9 mouse cellular contexts compared by ENCODE assay signal in the genomic region with DNA sequence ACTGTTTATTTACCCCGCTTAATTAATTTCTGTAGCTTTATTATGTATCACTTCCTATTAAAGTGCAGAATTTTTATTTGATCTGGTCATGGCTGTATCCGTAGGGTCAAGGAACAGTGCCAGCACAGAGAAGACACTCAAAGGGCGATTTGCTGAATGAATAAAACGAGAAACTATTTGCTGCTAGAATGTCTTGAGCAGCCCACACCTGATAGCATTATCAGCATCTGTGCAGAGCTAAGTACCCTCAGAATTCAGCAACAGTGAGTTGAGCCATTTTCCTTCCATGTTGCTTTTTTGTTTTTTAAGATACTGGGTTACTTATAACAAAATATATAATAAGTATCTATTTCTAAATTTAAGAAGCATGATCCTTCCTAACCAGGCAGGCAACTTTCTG. TPM values are rescaled to one million over a fixed set of nuclear protein-coding genes. Genes with fewer than 3 reads are reported as not detected.
DNase-seq lines count a peak whose midpoint lies in the region; ATAC-seq and TF ChIP-seq lines count a peak whose summit lies in the region.
"Had no signal": no experiment of that assay in that cellular context is flagged by ENCODE, and none has a peak within 500 bp of the region (broad histone marks: within the 10 kb centered on the region; RNA-seq: fewer than 3 reads in every experiment).

No protein-coding gene starts in this region.

- ATAC-seq in forebrain, postnatal 0 days = no peak
- no peak for ATAC-seq in liver, embryonic 16.5 days (ENCODE audit: low read depth)

- H3K4me2 ChIP-seq in forebrain, postnatal 0 days (ENCODE audit: low read depth) = peak overlapping the region; percentile 66
- H3K4me2 ChIP-seq in liver, embryonic 16.5 days (ENCODE audit: low read depth, low read length) = peak overlapping the region; percentile 87

- WGBS in heart, embryonic 10.5 days = 85% methylated on average over 4 of the region's 4 CpGs
- 92% methylated on average over 4 of the region's 4 CpGs for WGBS in forebrain, postnatal 0 days
- WGBS in liver, embryonic 16.5 days (ENCODE audit: insufficient replicate concordance) = 47% methylated on average over 4 of the region's 4 CpGs

- no peak overlapping the region; the same call in 1 of the 2 replicates for H3K27ac ChIP-seq in heart, embryonic 10.5 days
- no peak overlapping the region for H3K27ac ChIP-seq in ES-Bruce4 (ENCODE audit: insufficient read depth, low read length)
- H3K27ac ChIP-seq in forebrain, postnatal 0 days (ENCODE audit: low read depth, low read length) = no peak overlapping the region
- peak overlapping the region; percentile 98 for H3K27ac ChIP-seq in liver, embryonic 16.5 days (ENCODE audit: low read length)

- peak overlapping the region; percentile 51 for H3K9ac ChIP-seq in ES-Bruce4 (ENCODE audit: low read depth, poor library complexity, severe bottlenecking)
- no peak overlapping the region for H3K9ac ChIP-seq in forebrain, postnatal 0 days
- peak overlapping the region; percentile 78 for H3K9ac ChIP-seq in liver, embryonic 16.5 days (ENCODE audit: low read depth, low read length)

- DNase-seq in heart, embryonic 10.5 days (ENCODE audit: low spot score) = no peak
- DNase-seq in heart, postnatal 25 days (ENCODE audit: low spot score) = no peak
- no peak for DNase-seq in forebrain, postnatal 0 days
- DNase-seq in thymus, adult 18-20 months = no peak
- no peak for DNase-seq in frontal cortex, adult 2 months (ENCODE audit: extremely low spot score in 1 of 2, low spot score in 1 of 2)
- DNase-seq in cerebellum, adult 8-10 months = no peak
- DNase-seq: kidney, postnatal 25 days had no signal

- no peak for TF ChIP-seq CTCF in ES-Bruce4 (IDR thresholded peaks at IDR 0.05; ENCODE audit: low read depth, low read length)
- TF ChIP-seq CTCF in forebrain, postnatal 0 days (IDR thresholded peaks at IDR 0.05; ENCODE audit: low read depth) = no peak

- no peak for TF ChIP-seq POLR2A in ES-Bruce4 (IDR thresholded peaks at IDR 0.05; ENCODE audit: insufficient read depth, low read length)

- no peaks in the 10 kb centered on the region for H3K27me3 ChIP-seq in heart, embryonic 10.5 days (ENCODE audit: insufficient read depth, poor library complexity, severe bottlenecking)
- no peaks in the 10 kb centered on the region for H3K27me3 ChIP-seq in ES-Bruce4 (ENCODE audit: control insufficient read depth, insufficient read depth, low read length, poor library complexity, severe bottlenecking)
- no peaks in the 10 kb centered on the region for H3K27me3 ChIP-seq in forebrain, postnatal 0 days (ENCODE audit: insufficient read depth, low read length)
- H3K27me3 ChIP-seq in liver, embryonic 16.5 days (ENCODE audit: control insufficient read depth, insufficient read depth, low read depth, low read length) = no peaks in the 10 kb centered on the region

- TF ChIP-seq EP300 in ES-Bruce4 (IDR thresholded peaks at IDR 0.05; ENCODE audit: insufficient read depth, low read depth, low read length) = no peak

- H3K9me3 ChIP-seq in heart, embryonic 10.5 days = no peaks in the 10 kb centered on the region
- H3K9me3 ChIP-seq in ES-Bruce4 (replicated peaks; ENCODE audit: control insufficient read depth, insufficient read depth, low read length, poor library complexity, severe bottlenecking) = no peaks in the 10 kb centered on the region
- no peaks in the 10 kb centered on the region for H3K9me3 ChIP-seq in forebrain, postnatal 0 days (ENCODE audit: low read length)
- H3K9me3 ChIP-seq in liver, embryonic 16.5 days (replicated peaks; ENCODE audit: control insufficient read depth, low read length) = no peaks in the 10 kb centered on the region

- peak overlapping the region; percentile 84 for H3K4me3 ChIP-seq in heart, embryonic 10.5 days
- no peak overlapping the region for H3K4me3 ChIP-seq in ES-Bruce4 (ENCODE audit: low read depth, low read length)
- H3K4me3 ChIP-seq in forebrain, postnatal 0 days (ENCODE audit: low read depth, low read length) = peak overlapping the region; percentile 71; the same call in 1 of the 2 replicates
- H3K4me3 ChIP-seq in liver, embryonic 16.5 days (ENCODE audit: low read depth, low read length) = peak overlapping the region; percentile 81

- H3K36me3 ChIP-seq in heart, embryonic 10.5 days = 0 out of 2 replicates have a peak, but pooled peaks cover 2% of the 10 kb centered on the region
- no peaks in the 10 kb centered on the region for H3K36me3 ChIP-seq in ES-Bruce4 (ENCODE audit: control insufficient read depth, insufficient read depth, low read length, poor library complexity, severe bottlenecking)
- no peaks in the 10 kb centered on the region for H3K36me3 ChIP-seq in forebrain, postnatal 0 days (ENCODE audit: insufficient read depth)
- H3K36me3 ChIP-seq in liver, embryonic 16.5 days (ENCODE audit: control insufficient read depth, insufficient read depth) = no peaks in the 10 kb centered on the region

- intact Hi-C loops in heart, postnatal 25 days (cut with DNase I) = loop anchor here (5.0 kb wide), 1 partner anchor 48 kb away; a partner anchor contains a TSS

- H3K4me1 ChIP-seq in heart, embryonic 10.5 days = peaks cover 17% of the 10 kb centered on the region
- H3K4me1 ChIP-seq in ES-Bruce4 (ENCODE audit: control insufficient read depth, insufficient read depth, low read length) = no peaks in the 10 kb centered on the region
- H3K4me1 ChIP-seq in forebrain, postnatal 0 days (ENCODE audit: insufficient read depth) = peaks cover 4% of the 10 kb centered on the region; the same call in 1 of the 2 replicates
- H3K4me1 ChIP-seq in liver, embryonic 16.5 days (ENCODE audit: control insufficient read depth, low read depth, low read length) = peaks cover 20% of the 10 kb centered on the region

RNA-seq across cellular contexts. Expression of a gene that starts 1.2 kb away (rescaled TPM):
- 56.5 and 59.1 TPM in 2 replicates for polyA plus RNA-seq in heart, embryonic 10.5 days (2016; fragmentation: Nextera tagmentation; extraction: Ambion mirVana)
- total RNA-seq in heart, postnatal 25 days (2021) = 10 to 100 TPM; 32.8 to 35.2 TPM
- polyA plus RNA-seq in ES-Bruce4 (2011; ENCODE audit: insufficient read depth, insufficient read length, low read depth, missing spikeins) = 42.8 and 48.0 TPM in 2 replicates
- 35.3 and 44.5 TPM in 2 replicates for total RNA-seq in forebrain, postnatal 0 days (2014; rRNA removed)
- 47.8 and 52.1 TPM in 2 replicates for polyA plus RNA-seq in forebrain, postnatal 0 days (2015; fragmentation: Nextera tagmentation; extraction: Ambion mirVana)
- polyA plus RNA-seq in liver, embryonic 16.5 days (2015; fragmentation: Nextera tagmentation; extraction: Ambion mirVana) = 24.1 and 24.3 TPM in 2 replicates
- 48.0 and 64.1 TPM in 2 replicates for polyA plus RNA-seq in frontal cortex, adult 2 months (2012; rRNA removed)

RNA-seq across cellular contexts. Expression of a gene that starts 30.5 kb away (rescaled TPM):
- 1.7 and 7.0 TPM in 2 replicates for polyA plus RNA-seq in heart, embryonic 10.5 days (2016; fragmentation: Nextera tagmentation; extraction: Ambion mirVana)
- total RNA-seq in heart, postnatal 25 days (2021) = 1 to 10 TPM; 1.6 to 2.2 TPM
- polyA plus RNA-seq in ES-Bruce4 (2011; ENCODE audit: insufficient read depth, insufficient read length, low read depth, missing spikeins) = 1.9 and 2.1 TPM in 2 replicates
- 0.38 and 2.2 TPM in 2 replicates for total RNA-seq in forebrain, postnatal 0 days (2014; rRNA removed)
- 1.0 and 1.6 TPM in 2 replicates for polyA plus RNA-seq in forebrain, postnatal 0 days (2015; fragmentation: Nextera tagmentation; extraction: Ambion mirVana)
- 3.8 and 9.8 TPM in 2 replicates for polyA plus RNA-seq in liver, embryonic 16.5 days (2015; fragmentation: Nextera tagmentation; extraction: Ambion mirVana)
- 0.76 and 1.7 TPM in 2 replicates for polyA plus RNA-seq in frontal cortex, adult 2 months (2012; rRNA removed)

RNA-seq across cellular contexts. Expression of a gene that starts 46.7 kb away (rescaled TPM):
- 29.8 and 31.3 TPM in 2 replicates for polyA plus RNA-seq in heart, embryonic 10.5 days (2016; fragmentation: Nextera tagmentation; extraction: Ambion mirVana)
- 10 to 100 TPM; 32.6 to 40.8 TPM for total RNA-seq in heart, postnatal 25 days (2021)
- polyA plus RNA-seq in ES-Bruce4 (2011; ENCODE audit: insufficient read depth, insufficient read length, low read depth, missing spikeins) = 7.4 and 8.3 TPM in 2 replicates
- total RNA-seq in forebrain, postnatal 0 days (2014; rRNA removed) = 23.2 and 27.7 TPM in 2 replicates
- 38.0 and 49.4 TPM in 2 replicates for polyA plus RNA-seq in forebrain, postnatal 0 days (2015; fragmentation: Nextera tagmentation; extraction: Ambion mirVana)
- polyA plus RNA-seq in liver, embryonic 16.5 days (2015; fragmentation: Nextera tagmentation; extraction: Ambion mirVana) = 9.3 and 13.7 TPM in 2 replicates
- 18.9 and 19.6 TPM in 2 replicates for polyA plus RNA-seq in frontal cortex, adult 2 months (2012; rRNA removed)
